Mouse (Mus musculus) midbrain, embryonic 14.5 days (tissue): ENCODE data around the gene Cbarp. TPM values are rescaled to one million over a fixed set of nuclear protein-coding genes. Genes with fewer than 3 reads are reported as not detected.
A peak's percentile ranks its signal among the peaks of the same experiment; 100 is the strongest.

Experiments
- ATAC-seq: fragments of 200-750 bp; cut with Nextera tagmentation; 2 replicates; pipeline ENCODE4 v1.8.0; 2017; ENCODE audit warnings: moderate number of reproducible peaks, moderate library complexity; ENCODE audit not compliant: low FRiP score, low TSS enrichment
- DNase-seq: peaks from one replicate; pipeline ENCODE4 v3.0.0-alpha.2; 2015
- H3K27ac ChIP-seq: fragments of 300-500 bp; sonication (generic); replicated peaks from 2 replicates; pipeline ENCODE4 v1.5.1; 2014; ENCODE audit warnings: mild to moderate bottlenecking, low read depth, low read length, moderate library complexity
- H3K27me3 ChIP-seq: fragments of 300-500 bp; sonication (generic); 2 replicates; pipeline ENCODE4 v1.6.1; 2014; ENCODE audit warnings: low read length, control low read depth, mixed read lengths; ENCODE audit not compliant: control insufficient read depth, insufficient read depth
- H3K36me3 ChIP-seq: fragments of 300-500 bp; sonication (generic); 2 replicates; pipeline ENCODE4 v1.6.1; 2014; ENCODE audit warnings: low read length, control low read depth; ENCODE audit not compliant: control insufficient read depth, insufficient read depth
- H3K4me1 ChIP-seq: fragments of 300-500 bp; sonication (generic); 2 replicates; pipeline ENCODE4 v1.6.1; 2014; ENCODE audit warnings: mild to moderate bottlenecking, antibody characterized with exemption, low read length, control low read depth; ENCODE audit not compliant: control insufficient read depth, insufficient read depth
- H3K4me2 ChIP-seq: fragments of 300-500 bp; sonication (generic); 2 replicates; pipeline ENCODE4 v1.6.1; 2014; ENCODE audit warnings: mild to moderate bottlenecking, low read length, moderate library complexity
- H3K4me3 ChIP-seq: fragments of 300-500 bp; sonication (generic); replicated peaks from 2 replicates; pipeline ENCODE4 v1.5.1; 2014; ENCODE audit warnings: low read depth, low read length
- H3K9ac ChIP-seq: fragments of 300-500 bp; sonication (generic); replicated peaks from 2 replicates; pipeline ENCODE4 v1.6.1; 2014; ENCODE audit warnings: mild to moderate bottlenecking, low read length, moderate library complexity
- H3K9me3 ChIP-seq: fragments of 300-500 bp; sonication (generic); 2 replicates; pipeline ENCODE4 v1.6.1; 2016; ENCODE audit warnings: low read length, control low read depth, mixed read lengths; ENCODE audit not compliant: control insufficient read depth
- WGBS: fragments of 180-500 bp; shearing (Covaris S2); extraction: QIAGEN DNeasy Blood & Tissue Kit; methylation state at CpG from one replicate; pipeline ENCODE4 v1.1.7; 2014; 5-methylcytosine and 5-hydroxymethylcytosine counted together
- polyA plus RNA-seq: library from polyadenylated mRNA; unstranded; fragments of >200 nt; fragmentation: Nextera tagmentation; extraction: Ambion mirVana; gene quantifications from 2 replicates; pipeline ENCODE4 v1.2.1, GENCODE M21; 2014

The Cbarp gene
- polyA plus RNA-seq, 1 experiment from 2014 or later: 78.9 TPM

DNA sequence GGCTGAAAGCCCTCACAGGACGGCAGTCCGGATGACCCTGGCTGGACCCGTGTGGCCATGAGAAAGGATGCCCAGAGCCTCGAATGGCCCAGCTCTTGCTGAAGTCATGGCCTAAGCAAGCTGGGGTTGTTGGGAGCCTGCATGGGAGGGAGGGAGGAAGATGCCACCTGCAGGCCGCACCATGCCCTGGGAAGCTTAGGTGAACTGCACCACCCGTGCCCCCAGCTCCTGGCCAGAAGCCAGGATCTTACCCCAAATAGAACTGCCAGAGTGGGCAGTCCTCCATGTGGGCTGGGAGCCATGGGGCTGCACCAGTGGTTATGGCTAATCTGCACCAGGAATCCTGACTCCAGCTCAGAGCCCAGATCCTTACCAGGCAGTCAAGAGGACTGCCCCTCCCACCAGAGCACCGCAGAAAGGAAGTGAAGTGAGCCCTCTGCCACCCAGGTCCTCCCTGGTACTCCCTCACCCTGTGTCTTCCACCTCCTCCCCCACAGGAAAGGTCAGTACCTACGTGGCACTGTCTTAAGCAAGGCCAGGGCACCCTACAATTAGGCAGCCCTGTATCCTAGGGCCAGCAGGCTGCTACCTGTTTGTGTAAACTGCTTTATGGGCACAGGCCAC is 7.3 kb downstream of the Cbarp start:
- ATAC-seq: no peak
- 78% methylated on average over 8 of the region's 8 CpGs for WGBS
- H3K36me3 ChIP-seq: peaks cover 81% of the 10 kb centered on the region
- DNase-seq: no peak
- H3K4me1 ChIP-seq: peaks cover 33% of the 10 kb centered on the region
- no peak overlapping the region for H3K4me2 ChIP-seq
- no peak overlapping the region for H3K4me3 ChIP-seq
- no peaks in the 10 kb centered on the region for H3K9me3 ChIP-seq
- H3K9ac ChIP-seq: no peak overlapping the region
- no peak overlapping the region for H3K27ac ChIP-seq
- H3K27me3 ChIP-seq: no peaks in the 10 kb centered on the region; the same call in 1 of the 2 replicates

DNA sequence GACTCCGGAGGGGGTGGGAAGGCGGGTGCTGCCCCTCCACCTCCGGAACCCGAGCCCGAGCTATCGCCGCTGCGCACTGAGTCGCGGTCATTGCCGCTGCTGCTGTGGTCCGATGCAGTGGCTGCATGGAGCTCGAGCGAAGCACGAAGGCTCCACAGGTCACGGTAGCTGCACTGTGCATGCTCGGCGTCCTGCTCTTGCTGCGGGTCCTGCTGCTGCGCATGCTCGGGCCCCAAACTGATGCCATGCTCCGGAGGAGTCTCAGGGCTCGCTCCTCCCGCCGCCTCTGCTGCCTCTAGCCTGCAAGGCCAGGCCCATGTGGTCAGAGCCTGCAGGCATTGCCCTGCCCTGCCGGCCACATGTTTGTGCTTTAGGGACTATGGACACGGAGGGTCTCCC is 8.7 kb downstream of the Cbarp start:
- H3K4me2 ChIP-seq: peak overlapping the region; percentile 25
- no peaks in the 10 kb centered on the region; the same call in 1 of the 2 replicates for H3K27me3 ChIP-seq
- H3K4me3 ChIP-seq: no peak overlapping the region
- 0 out of 2 replicates have a peak overlapping the region, but pooled peaks have one; percentile 5 for H3K27ac ChIP-seq
- no peak for ATAC-seq
- peaks cover 21% of the 10 kb centered on the region for H3K4me1 ChIP-seq
- H3K9me3 ChIP-seq: no peaks in the 10 kb centered on the region
- peaks cover 94% of the 10 kb centered on the region for H3K36me3 ChIP-seq
- WGBS: 23% methylated on average over 27 of the region's 27 CpGs
- peak; percentile 53 for DNase-seq
- H3K9ac ChIP-seq: no peak overlapping the region

DNA sequence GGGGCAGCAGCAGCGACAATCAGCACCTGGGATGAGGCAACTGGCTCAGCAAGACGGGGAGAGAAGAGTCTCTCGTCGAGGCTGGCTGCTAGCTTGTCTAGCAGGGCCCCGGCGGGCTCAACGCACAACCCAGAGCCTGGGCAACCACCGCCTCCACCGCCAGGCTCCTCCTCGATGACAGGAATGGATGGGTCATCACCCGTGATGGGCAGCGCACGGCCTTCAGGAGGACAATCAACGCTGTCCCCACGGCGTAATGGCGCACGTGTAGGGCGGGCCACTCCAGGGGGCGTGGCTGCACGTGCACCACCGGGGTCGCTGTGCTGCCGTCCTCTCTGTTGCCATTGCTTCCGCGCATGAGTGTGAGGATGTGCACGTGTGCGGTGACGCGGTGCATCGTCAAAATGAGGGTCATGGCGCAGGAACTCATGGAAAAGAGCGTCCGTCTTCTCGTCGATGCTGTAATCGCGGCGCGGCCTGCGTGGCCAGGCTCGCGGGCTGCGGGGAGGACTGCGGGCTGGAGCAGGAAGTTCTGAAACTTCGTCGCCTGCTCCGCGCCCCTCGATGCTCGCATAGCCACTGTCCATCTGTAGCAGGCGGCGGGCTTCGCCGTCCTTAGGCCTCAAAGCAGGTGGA is 9.2 kb downstream of the Cbarp start:
- Histone ChIP-seq H3K4me3 (no peak overlapping the region), H3K4me1 (peaks cover 16% of the 10 kb centered on the region), H3K36me3 (peaks cover 100% of the 10 kb centered on the region), H3K27me3 (no peaks in the 10 kb centered on the region), H3K4me2 (peak overlapping the region; percentile 25), H3K27ac (no peak overlapping the region; the same call in 1 of the 2 replicates), H3K9me3 (no peaks in the 10 kb centered on the region), H3K9ac (no peak overlapping the region)
- DNase-seq: peak; percentile 72
- peak; percentile 19 for ATAC-seq
- WGBS: 12% methylated on average over 55 of the region's 55 CpGs

DNA sequence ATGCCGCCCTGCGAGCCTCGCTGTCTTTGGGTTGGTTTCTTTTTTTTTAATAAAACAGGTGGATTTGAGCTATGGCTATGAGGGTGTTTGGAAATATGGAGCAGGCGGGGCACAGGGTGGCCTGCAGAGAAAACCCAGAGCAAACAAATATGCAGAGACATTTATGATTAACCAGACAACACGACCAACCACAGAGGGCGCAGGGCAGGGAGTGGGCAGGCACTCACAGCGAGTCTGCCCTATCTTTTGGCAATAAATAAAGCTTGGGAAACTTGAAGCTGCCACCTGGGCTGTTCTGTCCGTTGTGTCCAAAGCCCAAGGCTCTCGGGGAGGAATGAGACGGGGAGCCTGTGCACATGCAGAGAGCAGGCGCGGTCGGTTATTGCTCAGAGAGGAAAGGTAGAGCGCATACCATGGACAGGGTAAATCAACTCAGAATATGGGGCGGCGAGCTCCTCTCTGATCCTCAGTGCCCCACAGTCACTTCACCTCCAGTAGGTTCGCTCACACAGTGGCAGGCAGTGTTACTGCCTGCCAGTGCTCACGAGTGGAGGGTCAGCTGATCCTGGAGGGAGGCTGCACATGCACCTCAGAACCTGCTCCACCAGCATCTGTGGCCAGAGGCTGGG is 10.1 kb downstream of the Cbarp start:
- Histone ChIP-seq H3K4me3 (no peak overlapping the region), H3K9ac (no peak overlapping the region), H3K27me3 (no peaks in the 10 kb centered on the region), H3K4me1 (peaks cover 10% of the 10 kb centered on the region; the same call in 1 of the 2 replicates), H3K4me2 (no peak overlapping the region), H3K36me3 (peaks cover 100% of the 10 kb centered on the region), H3K9me3 (no peaks in the 10 kb centered on the region), H3K27ac (no peak overlapping the region)
- DNase-seq (no peak), ATAC-seq (no peak)
- WGBS: 86% methylated on average over 18 of the region's 18 CpGs

DNA sequence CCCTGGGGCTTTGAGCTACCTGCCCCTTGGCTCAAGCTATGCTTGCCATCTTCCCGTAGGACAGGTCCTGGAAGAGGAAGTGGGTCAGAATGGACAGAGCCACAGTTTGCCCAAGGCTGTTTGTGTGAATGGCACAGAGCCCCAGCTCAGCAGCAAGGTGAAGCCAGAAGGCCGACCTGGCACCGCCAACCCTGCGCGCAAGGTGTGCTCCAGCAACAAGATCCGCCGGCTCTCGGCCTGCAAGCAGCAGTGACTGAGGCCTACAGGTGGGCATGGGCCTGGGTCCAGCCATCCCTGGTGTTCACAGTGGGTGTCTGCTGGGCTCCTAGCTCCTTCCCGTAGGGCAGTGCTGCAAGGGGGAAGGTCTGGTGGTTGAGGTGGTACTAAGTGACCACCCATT is 10.8 kb downstream of the Cbarp start:
- DNase-seq (no peak), ATAC-seq (no peak)
- Histone ChIP-seq H3K4me3 (no peak overlapping the region), H3K27ac (no peak overlapping the region), H3K4me1 (peaks cover 10% of the 10 kb centered on the region; the same call in 1 of the 2 replicates), H3K36me3 (peaks cover 100% of the 10 kb centered on the region), H3K9me3 (no peaks in the 10 kb centered on the region), H3K9ac (no peak overlapping the region), H3K27me3 (no peaks in the 10 kb centered on the region), H3K4me2 (no peak overlapping the region)
- WGBS: 93% methylated on average over 9 of the region's 9 CpGs

DNA sequence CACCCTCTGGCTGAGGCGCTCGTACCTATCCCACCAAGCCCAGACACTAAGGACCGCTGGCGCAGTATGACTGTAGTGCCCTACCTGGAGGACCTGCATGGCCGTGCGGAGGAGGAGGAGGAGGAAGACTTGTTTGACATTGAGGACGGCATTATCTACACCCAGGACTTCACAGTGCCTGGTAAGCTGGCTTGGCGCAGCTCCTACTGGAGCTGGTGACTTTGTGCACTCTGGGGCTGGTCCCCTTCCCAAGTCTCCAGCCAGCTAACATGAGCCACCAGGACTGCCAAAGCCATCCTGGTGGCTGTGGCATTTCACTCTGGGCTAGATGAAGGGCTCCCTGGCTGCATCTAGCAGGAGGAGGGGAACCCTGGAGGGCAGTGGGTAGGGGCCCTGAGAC is 12.7 kb downstream of the Cbarp start:
- H3K27ac ChIP-seq: no peak overlapping the region
- H3K9ac ChIP-seq: no peak overlapping the region
- ATAC-seq (no peak), DNase-seq (no peak)
- H3K9me3 ChIP-seq: no peaks in the 10 kb centered on the region
- H3K4me1 ChIP-seq: peaks cover 10% of the 10 kb centered on the region; the same call in 1 of the 2 replicates
- H3K36me3 ChIP-seq: peaks cover 89% of the 10 kb centered on the region
- no peaks in the 10 kb centered on the region for H3K27me3 ChIP-seq
- H3K4me2 ChIP-seq: no peak overlapping the region
- 91% methylated on average over 8 of the region's 8 CpGs for WGBS
- no peak overlapping the region for H3K4me3 ChIP-seq

DNA sequence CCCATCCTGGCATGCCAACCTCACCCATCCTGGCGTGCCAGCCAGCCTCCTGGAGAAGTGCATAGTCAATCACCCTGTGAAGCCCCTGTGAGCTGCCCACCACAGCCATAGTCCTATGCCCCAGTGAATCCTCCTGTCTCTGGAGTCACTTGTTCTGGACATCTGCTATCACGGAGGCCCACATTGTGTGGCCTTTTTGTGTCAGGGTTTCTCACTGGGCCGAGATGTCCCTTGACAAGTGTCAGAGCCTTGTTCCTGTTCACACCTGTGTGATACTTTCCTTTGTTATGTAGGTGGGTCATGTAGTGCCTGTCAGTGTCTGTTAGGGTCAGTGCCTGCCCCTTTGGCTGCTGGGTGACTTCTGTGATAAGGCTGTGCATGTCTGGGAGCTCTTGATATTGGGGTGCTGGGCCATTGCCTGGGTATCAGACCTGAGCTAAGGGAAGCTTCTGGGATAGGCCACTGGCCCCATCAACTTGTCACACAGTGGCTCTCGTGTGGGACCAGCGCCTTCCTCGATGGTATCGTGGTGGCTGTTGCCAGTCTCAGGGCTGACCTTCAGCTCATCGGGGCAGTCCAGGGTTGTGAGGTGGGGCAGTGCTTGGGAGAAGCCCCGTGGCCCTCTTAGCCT is 16.6 kb downstream of the Cbarp start:
- Histone ChIP-seq H3K27ac (no peak overlapping the region), H3K9me3 (no peaks in the 10 kb centered on the region), H3K36me3 (peaks cover 60% of the 10 kb centered on the region), H3K4me3 (no peak overlapping the region), H3K4me1 (0 out of 2 replicates have a peak, but pooled peaks cover 3% of the 10 kb centered on the region), H3K4me2 (no peak overlapping the region), H3K9ac (no peak overlapping the region), H3K27me3 (no peaks in the 10 kb centered on the region)
- 92% methylated on average over 9 of the region's 9 CpGs for WGBS
- DNase-seq: no peak
- ATAC-seq: no peak

DNA sequence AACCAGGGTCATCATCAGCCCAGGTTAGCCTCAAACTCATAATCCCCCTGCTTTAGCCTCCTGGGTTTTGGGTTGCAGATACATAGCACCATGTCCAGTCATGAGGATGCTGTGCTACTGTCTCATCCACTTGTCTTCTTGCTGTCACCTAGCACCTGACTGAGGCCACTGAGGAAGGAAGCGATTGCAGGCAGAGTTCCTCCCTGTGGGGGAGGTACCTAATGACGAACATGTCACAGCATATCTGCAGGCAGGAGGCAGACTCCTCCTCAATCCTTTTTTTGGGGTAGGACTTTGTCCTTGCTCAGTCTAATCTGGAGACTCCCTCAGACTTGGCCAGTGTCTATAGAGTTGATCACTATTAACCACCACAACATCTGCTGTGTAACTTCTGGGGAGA is 19.0 kb downstream of the Cbarp start:
- ATAC-seq: no peak
- DNase-seq: no peak
- Histone ChIP-seq H3K4me2 (no peak overlapping the region), H3K27me3 (no peaks in the 10 kb centered on the region), H3K27ac (no peak overlapping the region), H3K36me3 (peaks cover 43% of the 10 kb centered on the region), H3K4me3 (no peak overlapping the region), H3K4me1 (peaks cover 27% of the 10 kb centered on the region), H3K9me3 (no peaks in the 10 kb centered on the region), H3K9ac (no peak overlapping the region)
- WGBS: 96% methylated on average over 2 of the region's 2 CpGs
